Mouse (Mus musculus) brain, embryonic 14.5 days (tissue): Measurements from ENCODE around the gene Palld.

Source experiments
- CTCF ChIP-seq: fragments of 200-500 bp; IDR thresholded peaks from 2 replicates; pipeline ENCODE4 v1.5.1; 2012; ENCODE audit warnings: inconsistent platforms, mild to moderate bottlenecking, moderate library complexity, borderline replicate concordance; ENCODE audit not compliant: insufficient read depth, insufficient read length; ENCODE audit errors: extremely low read depth
- POLR2A ChIP-seq: fragments of 200-500 bp; IDR thresholded peaks from 2 replicates; pipeline ENCODE4 v1.6.1; 2012; ENCODE audit warnings: mild to moderate bottlenecking, inconsistent platforms, borderline replicate concordance; ENCODE audit not compliant: poor library complexity, insufficient read depth, insufficient read length, severe bottlenecking; ENCODE audit errors: extremely low read depth

DNA sequence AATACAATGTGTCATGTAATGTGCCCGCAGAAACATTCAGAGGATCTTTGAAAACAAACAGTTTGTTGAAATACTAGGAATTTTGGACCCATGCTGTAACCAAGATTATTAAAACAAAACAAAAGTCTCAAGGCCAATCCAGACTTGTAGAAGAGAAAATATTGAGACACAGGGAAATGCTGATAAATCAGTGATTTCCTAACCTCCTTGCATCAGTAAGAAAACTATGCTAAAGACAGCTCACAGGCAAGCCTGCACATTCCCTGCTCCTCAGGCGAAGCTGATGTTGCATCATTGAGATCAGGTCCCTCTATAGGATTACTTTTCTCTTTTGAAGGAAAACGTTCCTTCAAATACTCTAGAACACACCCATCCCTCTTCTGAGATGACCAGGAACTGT, 112.5 kb downstream of the Palld start:
- TF ChIP-seq POLR2A (no peak), CTCF (no peak)
